Mouse (Mus musculus): Measurements from ENCODE around the gene Crybb3. TPM values are rescaled to one million over a fixed set of nuclear protein-coding genes. Genes with fewer than 3 reads are reported as not detected.
"Not testable (repeated sequence)": the region's sequence is repeated elsewhere in the genome, so short reads cannot be mapped to it uniquely, and the experiment has no call there.

Gene Crybb3
- polyA plus RNA-seq, 1 experiment = 0.84 TPM

DNA sequence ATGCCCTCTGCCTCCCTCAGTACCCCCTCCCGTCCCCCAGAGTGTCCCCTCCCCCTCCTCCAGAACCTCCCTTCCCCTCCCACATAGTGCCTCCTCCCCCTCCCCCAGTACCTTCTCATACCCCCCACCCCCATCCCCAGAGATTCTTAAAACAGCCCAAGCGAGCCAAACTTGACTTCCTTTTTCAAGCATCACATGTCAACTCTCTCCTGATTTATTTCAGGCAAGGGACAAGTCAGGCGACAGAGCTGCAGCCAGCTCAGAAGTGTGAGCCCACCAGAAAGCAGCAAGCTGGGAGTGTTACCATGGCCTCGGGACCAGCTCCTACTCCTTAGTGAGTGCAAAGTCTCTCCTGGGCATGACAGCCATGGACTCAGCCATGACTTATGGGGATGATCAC is 30.0 kb upstream of the Crybb3 start:
- Histone ChIP-seq H3K27ac (ENCODE audit: control insufficient read depth, insufficient read depth, low read depth, low read length) (no peak overlapping the region), H3K4me1 (ENCODE audit: control insufficient read depth, insufficient read depth, low read length) (no peaks in the 10 kb centered on the region; the same call in 1 of the 2 replicates)
- TF ChIP-seq CTCF (IDR thresholded peaks at IDR 0.05; ENCODE audit: control insufficient read depth, insufficient read depth, insufficient replicate concordance, low read depth, low read length) (no peak), POLR2A (IDR thresholded peaks at IDR 0.05; ENCODE audit: control insufficient read depth, low read depth, low read length) (no peak)

DNA sequence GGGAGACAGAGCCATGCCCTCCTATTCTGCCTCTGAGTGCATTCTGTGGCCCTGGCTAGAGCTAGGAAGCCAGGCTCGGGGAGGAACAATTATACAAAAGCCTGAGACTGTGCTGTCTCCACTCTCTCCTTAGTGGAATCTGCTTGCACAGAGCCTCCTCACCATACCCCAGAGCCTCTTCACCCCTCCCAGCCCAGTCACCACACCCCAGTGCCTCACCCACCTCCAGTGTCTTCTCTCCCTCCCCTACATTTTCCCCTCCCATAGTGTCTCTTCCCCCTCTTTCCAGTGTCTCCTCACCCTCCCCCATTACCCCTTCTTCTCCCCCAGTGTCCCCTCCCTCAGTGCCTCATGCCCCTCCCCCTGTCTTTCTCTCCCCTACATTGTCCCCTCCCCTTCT is 29.5 kb upstream of the Crybb3 start:
- H3K27ac ChIP-seq (ENCODE audit: control insufficient read depth, insufficient read depth, low read depth, low read length) = no peak overlapping the region
- no peaks in the 10 kb centered on the region; the same call in 1 of the 2 replicates for H3K4me1 ChIP-seq (ENCODE audit: control insufficient read depth, insufficient read depth, low read length)
- no peaks in the 10 kb centered on the region for H3K36me3 ChIP-seq (ENCODE audit: control insufficient read depth, insufficient read depth, low read length)
- TF ChIP-seq CTCF (IDR thresholded peaks at IDR 0.05; ENCODE audit: control insufficient read depth, insufficient read depth, insufficient replicate concordance, low read depth, low read length) = no peak
- no peak for TF ChIP-seq POLR2A (IDR thresholded peaks at IDR 0.05; ENCODE audit: control insufficient read depth, low read depth, low read length)
- no peaks in the 10 kb centered on the region for H3K27me3 ChIP-seq (ENCODE audit: control insufficient read depth, insufficient read depth, low read length)
- no peak overlapping the region for H3K4me3 ChIP-seq (ENCODE audit: control insufficient read depth, low read depth, low read length)

More for the DNA sequence above, 30.0 kb upstream of the Crybb3 start:
- H3K27me3 ChIP-seq (ENCODE audit: control insufficient read depth, insufficient read depth, low read length) = no peaks in the 10 kb centered on the region
- H3K4me3 ChIP-seq (ENCODE audit: control insufficient read depth, low read depth, low read length) = no peak overlapping the region
- H3K36me3 ChIP-seq (ENCODE audit: control insufficient read depth, insufficient read depth, low read length) = no peaks in the 10 kb centered on the region

DNA sequence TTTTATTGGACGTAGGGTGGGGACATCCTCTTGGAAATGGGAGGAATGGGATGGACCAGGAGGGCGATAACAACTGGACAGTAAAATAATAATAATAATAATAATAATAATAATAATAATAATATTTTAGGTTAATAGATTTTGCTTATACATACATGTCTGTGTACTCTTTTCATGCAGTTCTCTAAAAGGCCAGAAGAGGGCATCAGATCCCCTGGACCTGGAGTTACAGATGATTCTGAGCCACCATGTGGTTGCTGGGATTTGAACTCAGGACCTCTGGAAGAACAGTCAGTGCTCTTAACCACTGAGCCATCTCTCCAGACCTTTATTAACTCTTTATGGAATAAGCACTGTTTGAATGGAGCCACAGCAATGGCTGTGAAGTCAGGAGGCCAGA is 28.3 kb upstream of the Crybb3 start:
- not testable (repeated sequence) for H3K4me1 ChIP-seq (ENCODE audit: control insufficient read depth, insufficient read depth, low read length); H3K27ac ChIP-seq (ENCODE audit: control insufficient read depth, insufficient read depth, low read depth, low read length); H3K4me3 ChIP-seq (ENCODE audit: control insufficient read depth, low read depth, low read length); H3K27me3 ChIP-seq (ENCODE audit: control insufficient read depth, insufficient read depth, low read length); H3K36me3 ChIP-seq (ENCODE audit: control insufficient read depth, insufficient read depth, low read length)

DNA sequence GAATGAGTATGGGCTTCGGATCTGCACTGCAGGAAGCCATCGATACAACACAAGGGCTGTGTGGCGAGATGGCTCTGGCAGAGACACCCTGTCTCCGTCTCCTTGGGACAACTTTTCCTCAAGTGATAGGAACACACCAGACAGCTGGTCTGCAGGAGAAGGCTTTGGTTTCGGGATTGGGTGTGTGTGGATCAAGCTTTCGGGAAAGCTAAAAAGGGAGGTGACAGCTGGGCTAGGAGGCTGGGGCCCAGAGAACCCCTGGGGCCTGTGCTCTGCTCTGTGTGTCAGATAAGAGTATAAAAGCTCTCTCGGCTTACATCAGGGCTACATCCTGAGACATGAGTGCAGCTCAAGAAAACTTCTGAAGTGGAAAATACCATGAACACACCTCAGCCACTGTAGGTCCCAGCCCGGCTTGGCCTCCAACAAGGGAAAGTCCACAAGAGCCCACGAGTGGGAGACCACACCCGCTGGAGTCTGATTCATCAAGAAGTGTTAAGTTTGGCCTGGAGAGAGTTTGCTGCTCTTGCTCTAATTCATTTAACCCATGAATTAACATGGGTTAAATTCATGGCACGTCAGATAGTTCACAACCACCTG is 26.9 kb upstream of the Crybb3 start:
- no peaks in the 10 kb centered on the region; the same call in 1 of the 2 replicates for H3K4me1 ChIP-seq (ENCODE audit: control insufficient read depth, insufficient read depth, low read length)

DNA sequence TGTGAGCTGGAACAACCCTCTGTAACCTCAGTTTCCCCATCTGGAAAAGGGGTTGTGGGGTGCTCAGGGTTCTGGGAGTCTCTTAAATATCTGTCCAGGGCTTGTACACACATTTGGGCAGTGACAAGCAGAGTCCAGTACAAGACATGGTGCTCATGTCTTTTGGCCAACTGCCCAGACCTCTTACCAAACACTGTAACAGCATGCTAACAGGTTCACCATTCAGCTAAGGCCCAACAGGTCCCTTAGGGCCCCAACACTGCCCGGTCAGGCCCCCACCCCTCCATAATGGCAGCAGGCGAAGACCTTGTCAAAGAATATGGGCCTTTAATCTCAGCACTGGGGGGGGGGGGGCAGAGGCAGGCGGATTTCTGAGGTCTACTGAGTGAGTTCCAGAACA is 26.3 kb upstream of the Crybb3 start:
- Histone ChIP-seq H3K36me3 (ENCODE audit: control insufficient read depth, insufficient read depth, low read length) (no peaks in the 10 kb centered on the region), H3K27ac (ENCODE audit: control insufficient read depth, insufficient read depth, low read depth, low read length) (no peak overlapping the region)

More for the DNA sequence above, 26.9 kb upstream of the Crybb3 start:
- Histone ChIP-seq H3K27ac (ENCODE audit: control insufficient read depth, insufficient read depth, low read depth, low read length) (no peak overlapping the region), H3K4me3 (ENCODE audit: control insufficient read depth, low read depth, low read length) (no peak overlapping the region), H3K36me3 (ENCODE audit: control insufficient read depth, insufficient read depth, low read length) (no peaks in the 10 kb centered on the region), H3K27me3 (ENCODE audit: control insufficient read depth, insufficient read depth, low read length) (no peaks in the 10 kb centered on the region)
- TF ChIP-seq CTCF (IDR thresholded peaks at IDR 0.05; ENCODE audit: control insufficient read depth, insufficient read depth, insufficient replicate concordance, low read depth, low read length) (no peak), POLR2A (IDR thresholded peaks at IDR 0.05; ENCODE audit: control insufficient read depth, low read depth, low read length) (no peak)

DNA sequence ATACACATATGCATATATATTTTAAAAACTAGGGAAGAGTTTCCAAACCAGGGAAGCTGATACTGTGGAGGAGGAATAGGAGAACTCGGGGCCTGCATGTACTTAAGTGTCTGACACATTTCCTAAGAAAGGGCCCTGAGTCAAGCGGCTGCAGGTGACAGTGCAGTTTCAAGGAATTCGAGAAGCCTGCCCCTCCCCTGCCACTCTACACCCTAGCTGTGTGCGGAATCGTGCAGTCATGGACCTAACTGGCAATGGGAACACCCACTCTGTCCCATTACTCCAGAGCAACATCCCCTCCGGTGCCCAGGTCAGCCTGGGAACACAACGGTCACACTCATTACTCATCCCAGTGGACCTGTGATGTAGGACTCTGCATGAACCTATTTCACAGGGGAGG is 25.2 kb upstream of the Crybb3 start:
- H3K27me3 ChIP-seq (ENCODE audit: control insufficient read depth, insufficient read depth, low read length) = no peaks in the 10 kb centered on the region
- H3K4me3 ChIP-seq (ENCODE audit: control insufficient read depth, low read depth, low read length) = no peak overlapping the region
- TF ChIP-seq POLR2A (IDR thresholded peaks at IDR 0.05; ENCODE audit: control insufficient read depth, low read depth, low read length) = no peak
- TF ChIP-seq CTCF (IDR thresholded peaks at IDR 0.05; ENCODE audit: control insufficient read depth, insufficient read depth, insufficient replicate concordance, low read depth, low read length) = no peak
- no peaks in the 10 kb centered on the region; the same call in 1 of the 2 replicates for H3K4me1 ChIP-seq (ENCODE audit: control insufficient read depth, insufficient read depth, low read length)
- no peak overlapping the region for H3K27ac ChIP-seq (ENCODE audit: control insufficient read depth, insufficient read depth, low read depth, low read length)
- H3K36me3 ChIP-seq (ENCODE audit: control insufficient read depth, insufficient read depth, low read length) = no peaks in the 10 kb centered on the region

More for the DNA sequence above, 26.3 kb upstream of the Crybb3 start:
- Histone ChIP-seq H3K27me3 (ENCODE audit: control insufficient read depth, insufficient read depth, low read length) (no peaks in the 10 kb centered on the region), H3K4me1 (ENCODE audit: control insufficient read depth, insufficient read depth, low read length) (no peaks in the 10 kb centered on the region; the same call in 1 of the 2 replicates), H3K4me3 (ENCODE audit: control insufficient read depth, low read depth, low read length) (no peak overlapping the region)
- no peak for TF ChIP-seq CTCF (IDR thresholded peaks at IDR 0.05; ENCODE audit: control insufficient read depth, insufficient read depth, insufficient replicate concordance, low read depth, low read length)

DNA sequence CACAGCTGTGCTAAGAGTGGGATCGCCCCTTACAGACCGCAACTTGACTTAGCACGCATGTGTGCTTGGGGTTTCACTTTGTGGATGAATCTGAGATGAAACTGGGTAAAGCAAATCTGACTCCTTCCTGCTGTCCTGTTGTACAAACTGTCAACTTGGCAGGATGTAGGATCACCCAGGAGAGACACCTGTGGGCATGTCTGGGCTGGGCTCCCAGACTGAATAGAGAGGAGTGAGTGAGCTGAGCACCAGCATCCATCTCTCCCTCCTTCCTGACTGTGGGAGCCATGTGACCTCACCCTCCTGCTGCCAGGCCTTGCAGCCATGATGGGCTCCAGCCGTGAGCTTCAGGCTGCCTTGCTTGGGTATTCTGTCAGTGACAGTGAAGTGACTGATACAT is 24.1 kb upstream of the Crybb3 start:
- H3K27me3 ChIP-seq (ENCODE audit: control insufficient read depth, insufficient read depth, low read length) = no peaks in the 10 kb centered on the region
- no peaks in the 10 kb centered on the region for H3K36me3 ChIP-seq (ENCODE audit: control insufficient read depth, insufficient read depth, low read length)
- no peak for TF ChIP-seq CTCF (IDR thresholded peaks at IDR 0.05; ENCODE audit: control insufficient read depth, insufficient read depth, insufficient replicate concordance, low read depth, low read length)
- TF ChIP-seq POLR2A (IDR thresholded peaks at IDR 0.05; ENCODE audit: control insufficient read depth, low read depth, low read length) = no peak
- no peak overlapping the region for H3K4me3 ChIP-seq (ENCODE audit: control insufficient read depth, low read depth, low read length)
- H3K4me1 ChIP-seq (ENCODE audit: control insufficient read depth, insufficient read depth, low read length) = no peaks in the 10 kb centered on the region; the same call in 1 of the 2 replicates
- H3K27ac ChIP-seq (ENCODE audit: control insufficient read depth, insufficient read depth, low read depth, low read length) = no peak overlapping the region

DNA sequence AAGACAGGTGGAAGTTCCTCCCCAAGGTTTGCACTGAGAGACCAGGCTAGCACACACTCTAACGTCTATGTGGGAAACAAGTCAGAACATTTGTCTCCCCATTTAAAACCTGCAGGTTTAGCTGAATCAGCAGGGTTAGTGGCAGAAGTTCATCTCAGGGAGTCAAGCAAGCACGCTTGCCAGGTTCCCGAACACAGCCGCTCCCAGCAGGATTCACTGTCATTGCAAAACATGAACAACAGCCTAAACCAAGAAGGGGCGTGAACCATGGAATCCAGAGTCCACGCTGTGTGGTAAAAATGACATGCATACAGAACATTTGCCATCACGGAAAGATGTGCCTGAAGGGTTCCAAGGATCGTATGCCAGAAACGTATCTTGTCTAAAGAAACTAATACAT is 23.7 kb upstream of the Crybb3 start:
- Histone ChIP-seq H3K27me3 (ENCODE audit: control insufficient read depth, insufficient read depth, low read length) (no peaks in the 10 kb centered on the region), H3K36me3 (ENCODE audit: control insufficient read depth, insufficient read depth, low read length) (no peaks in the 10 kb centered on the region), H3K27ac (ENCODE audit: control insufficient read depth, insufficient read depth, low read depth, low read length) (no peak overlapping the region), H3K4me3 (ENCODE audit: control insufficient read depth, low read depth, low read length) (no peak overlapping the region), H3K4me1 (ENCODE audit: control insufficient read depth, insufficient read depth, low read length) (no peaks in the 10 kb centered on the region; the same call in 1 of the 2 replicates)
- TF ChIP-seq CTCF (IDR thresholded peaks at IDR 0.05; ENCODE audit: control insufficient read depth, insufficient read depth, insufficient replicate concordance, low read depth, low read length) (no peak), POLR2A (IDR thresholded peaks at IDR 0.05; ENCODE audit: control insufficient read depth, low read depth, low read length) (no peak)
